Mouse (Mus musculus) embryo, embryonic 11.5 days (tissue): ENCODE measurements around the gene Iqch.

Experiments used
- DNase-seq: peaks from one replicate; pipeline ENCODE4 v3.0.0-alpha.2; 2012; ENCODE audit warnings: low read depth, low spot score

Iqch gene

DNA sequence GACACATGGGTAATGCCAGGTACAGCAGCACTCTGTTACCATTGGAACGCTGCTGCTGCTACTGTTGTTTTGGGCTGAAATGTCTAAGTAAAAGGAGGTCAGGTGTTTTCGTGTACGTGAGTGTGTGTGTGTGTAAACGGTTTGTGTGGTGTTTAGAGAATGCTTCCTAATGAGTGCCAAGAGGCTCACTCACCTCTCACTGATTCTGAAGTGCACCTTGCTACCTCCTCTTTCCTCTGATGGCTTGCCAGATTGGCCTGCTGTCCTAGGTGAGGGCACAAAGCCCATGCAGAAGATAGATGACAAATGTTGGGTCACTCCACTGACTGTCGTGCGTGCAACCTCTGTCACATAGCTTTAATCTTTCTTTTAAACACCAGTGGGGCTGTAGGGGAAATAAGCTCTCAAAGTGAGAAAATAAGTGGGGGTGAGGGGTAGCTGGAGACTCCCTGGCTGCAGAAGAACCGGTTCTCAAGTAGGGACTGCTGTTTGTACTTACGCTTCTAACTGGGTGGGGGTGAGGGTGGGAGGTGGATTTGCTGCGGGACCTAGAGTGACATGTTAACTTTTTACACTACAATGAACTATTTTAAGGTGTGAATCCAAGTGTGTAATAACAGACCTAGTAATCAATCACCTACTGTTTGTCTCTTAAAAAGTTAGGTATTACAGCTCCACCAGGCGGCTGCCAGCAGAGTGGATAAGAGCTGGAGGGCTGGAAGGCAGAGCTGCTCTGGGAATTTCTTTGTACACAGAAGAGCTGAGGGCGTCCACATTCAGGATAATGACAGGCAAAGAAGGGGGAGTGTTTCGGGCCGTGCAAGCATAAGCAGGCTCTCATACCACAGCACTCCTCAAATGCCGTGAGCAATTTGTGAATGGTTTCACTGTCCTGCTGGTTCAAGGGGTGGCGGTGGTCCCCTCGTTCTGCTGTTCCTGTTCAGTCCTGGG is 10.5 kb upstream of the Iqch start:
- no peak for DNase-seq

DNA sequence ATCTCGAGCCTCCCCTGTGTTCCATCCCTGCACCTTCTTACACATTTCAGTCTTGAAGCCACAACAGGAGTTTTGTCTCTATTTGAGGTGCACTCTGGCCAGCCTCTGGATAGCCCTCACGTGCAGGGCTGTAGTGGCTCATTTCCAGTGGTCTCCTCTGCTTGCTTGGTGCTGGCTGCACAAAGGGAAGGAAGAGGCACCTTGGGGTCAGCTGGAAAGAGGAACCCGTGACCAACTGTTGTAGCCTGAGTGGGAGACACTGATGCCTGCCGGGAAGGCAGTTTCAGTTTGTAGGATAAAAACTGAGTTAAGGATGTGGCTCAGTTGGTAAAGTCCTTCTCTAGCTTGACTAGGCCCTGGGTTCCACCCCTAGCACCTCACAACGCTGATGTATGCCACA is 9.7 kb upstream of the Iqch start:
- no peak for DNase-seq

DNA sequence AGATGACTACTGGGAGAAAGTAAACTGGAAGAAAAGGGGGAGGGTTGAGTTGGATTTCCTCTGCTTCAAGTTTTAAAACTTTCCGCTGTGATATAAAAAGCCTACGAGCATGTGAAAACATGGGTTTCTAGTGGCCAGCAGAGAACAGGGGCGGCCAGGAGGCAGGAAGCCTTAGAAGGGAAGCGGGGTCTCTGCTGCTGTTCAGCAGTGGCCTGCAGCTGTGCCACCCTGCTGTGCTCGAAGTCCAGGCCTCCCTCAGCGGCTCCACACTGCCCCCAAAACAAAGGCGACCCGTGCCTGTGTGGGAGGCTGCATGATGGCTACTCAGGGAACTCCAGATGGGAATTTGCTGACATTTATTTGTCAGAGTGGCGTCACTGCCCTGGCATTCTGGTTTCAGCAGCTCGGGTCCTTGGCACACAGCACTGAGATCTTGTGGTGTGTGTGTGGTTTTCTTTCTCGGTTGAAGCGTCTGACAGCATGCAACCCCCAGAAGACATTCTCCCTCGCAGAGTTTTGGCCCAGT is 8.6 kb upstream of the Iqch start:
- no peak for DNase-seq

DNA sequence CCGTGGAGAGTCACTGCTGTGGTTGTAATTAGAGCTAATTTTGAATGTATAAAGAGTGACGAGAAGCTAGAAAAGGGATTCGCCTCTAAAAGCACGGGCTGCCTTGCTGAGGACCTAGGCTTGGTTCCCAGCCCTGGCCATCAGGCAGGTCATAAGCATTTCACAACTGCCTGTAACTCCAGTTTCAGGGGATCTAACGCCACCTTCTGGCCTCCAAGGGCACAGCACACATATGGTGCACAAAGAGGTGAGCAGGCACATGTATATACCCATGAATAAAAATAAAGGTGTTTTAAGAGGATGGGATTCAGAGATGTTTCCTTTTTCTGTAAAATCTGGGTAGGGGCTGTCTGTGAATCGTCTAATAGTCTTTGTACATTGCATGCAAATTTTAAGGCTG is 7.9 kb upstream of the Iqch start:
- DNase-seq, result no peak

DNA sequence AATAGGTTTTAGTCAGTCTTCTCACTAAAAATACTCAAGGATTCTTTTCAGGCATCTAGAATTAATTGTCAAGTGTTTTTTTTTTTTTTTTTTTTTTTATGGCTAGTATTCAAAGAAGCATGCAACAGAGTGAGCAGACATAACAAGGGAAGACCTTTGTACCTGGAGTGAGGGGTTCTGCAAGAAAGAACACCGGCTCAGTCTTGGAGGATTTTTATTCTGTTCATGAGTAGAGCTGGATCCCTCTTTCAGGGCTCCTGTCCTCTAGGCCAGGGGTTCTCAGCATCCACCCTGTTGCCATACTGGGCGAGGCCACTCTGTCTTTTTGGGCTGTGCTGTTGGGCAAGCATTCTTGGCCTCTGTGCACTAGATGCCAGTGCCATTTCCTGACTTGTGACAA is 7.5 kb upstream of the Iqch start:
- DNase-seq, result no peak

DNA sequence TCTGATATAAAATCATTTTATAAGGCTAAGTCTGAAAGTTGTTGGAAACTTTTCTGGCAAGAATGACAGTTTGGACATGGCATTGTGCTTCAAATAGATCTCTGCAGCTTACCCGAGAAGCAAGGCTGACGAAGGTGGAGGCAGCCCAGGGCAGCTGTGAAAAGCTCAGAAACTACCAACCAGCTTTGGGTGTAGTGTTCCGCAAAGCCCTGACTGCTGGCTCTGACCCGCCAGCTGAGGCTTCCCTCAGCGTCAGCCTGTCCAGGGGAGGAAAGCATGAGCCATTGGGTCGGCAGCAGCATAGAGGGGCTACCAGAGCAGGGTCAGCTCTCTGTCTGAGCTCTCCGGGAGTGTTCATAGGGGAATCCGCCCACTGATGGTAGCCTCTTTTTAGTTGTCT is 7.0 kb upstream of the Iqch start:
- no peak for DNase-seq

DNA sequence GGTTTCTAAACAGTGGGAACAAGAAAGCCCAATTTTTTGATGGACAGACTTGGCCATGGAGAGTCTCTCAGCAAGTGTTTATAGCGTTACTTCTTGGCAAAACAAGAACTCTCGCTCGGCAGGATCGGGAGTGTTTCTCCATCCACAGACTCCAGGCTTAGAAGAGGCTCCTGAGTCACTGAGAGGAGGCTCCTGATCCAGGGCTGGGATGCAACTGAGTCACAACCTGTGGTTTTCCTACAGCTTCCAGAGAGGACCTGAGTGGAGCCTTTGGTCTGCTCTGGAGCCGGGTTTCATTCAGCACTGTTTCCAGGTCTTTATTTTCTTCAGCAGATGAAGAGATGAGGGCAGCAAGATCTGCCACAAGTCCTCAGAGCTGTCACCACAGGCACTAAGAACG is 5.7 kb upstream of the Iqch start:
- DNase-seq, result no peak

DNA sequence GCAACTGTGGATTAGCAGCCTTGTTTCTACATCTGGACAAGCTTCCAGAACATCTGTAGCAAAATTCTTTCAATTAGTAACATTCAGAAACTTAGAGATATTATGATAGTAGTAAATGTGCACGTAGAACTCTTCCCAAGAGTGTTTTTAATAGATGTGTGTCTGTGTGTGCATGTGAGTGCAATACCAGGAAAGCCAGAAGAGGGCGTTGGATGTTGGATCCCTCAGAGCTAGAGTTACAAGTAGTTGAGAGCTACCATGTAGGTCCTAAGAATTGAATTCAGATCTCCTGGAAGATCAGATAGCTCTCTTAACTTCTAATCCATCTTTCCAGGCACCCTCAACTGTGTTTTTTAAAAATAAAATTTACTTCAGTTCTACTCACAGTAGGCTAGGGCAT is 4.3 kb upstream of the Iqch start:
- DNase-seq, result no peak

DNA sequence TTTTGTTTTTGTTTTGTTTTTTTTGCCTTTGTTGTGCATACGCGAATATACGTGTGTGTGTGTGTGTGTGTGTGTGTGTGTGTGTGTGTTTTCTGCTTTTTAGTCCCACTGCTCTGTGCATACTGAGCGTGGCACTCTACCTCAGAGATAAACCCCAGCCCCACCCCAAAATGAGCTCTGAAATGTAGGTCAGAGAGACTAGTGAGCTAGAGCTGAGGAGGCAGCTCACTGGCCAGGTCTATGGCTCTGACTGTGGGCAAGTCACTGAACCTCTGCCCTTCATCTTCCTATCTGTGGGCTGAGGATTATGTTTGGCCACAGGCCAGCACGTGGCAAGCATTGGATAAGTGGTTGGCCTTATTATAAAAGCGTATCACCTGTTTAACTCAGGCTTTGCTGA is 1.6 kb upstream of the Iqch start:
- DNase-seq, result no peak

DNA sequence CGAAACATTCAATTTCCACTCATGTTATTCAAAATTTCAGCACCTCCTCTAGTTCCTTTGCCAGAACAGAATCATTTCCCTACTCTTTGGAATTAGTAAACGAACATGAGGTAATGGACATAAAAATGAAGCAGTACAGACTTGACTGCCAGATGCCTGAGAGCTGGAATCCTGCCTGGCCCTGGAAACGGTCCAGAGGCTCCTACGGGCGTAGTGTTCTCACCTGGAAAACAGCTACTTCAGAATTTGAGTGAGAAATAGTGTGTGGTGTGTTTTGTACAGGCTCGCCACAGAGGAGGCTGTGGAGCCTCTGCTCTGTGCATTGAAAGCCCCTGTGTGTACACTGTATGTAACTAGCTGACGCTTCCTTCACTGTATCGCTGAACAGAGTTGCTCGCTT is 5.6 kb downstream of the Iqch start:
- no peak for DNase-seq

DNA sequence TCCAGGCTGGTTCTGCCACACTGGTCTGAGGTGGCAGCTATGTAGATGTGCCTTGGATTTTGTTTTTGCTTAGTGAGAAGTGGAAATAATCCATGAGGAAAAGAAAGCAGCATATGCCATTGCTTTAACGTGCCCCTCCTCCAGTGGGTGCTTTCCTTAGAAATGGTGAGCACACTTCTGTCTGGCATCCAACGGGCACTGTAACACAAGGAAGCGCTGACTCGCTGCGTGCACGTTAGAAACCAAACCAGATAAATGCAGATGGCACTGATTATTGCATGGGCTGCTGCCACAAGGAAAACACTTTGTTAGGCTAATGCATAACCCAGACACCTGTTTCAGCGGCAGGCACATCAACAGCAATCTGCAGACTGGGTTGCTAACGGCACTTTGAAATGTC is 6.6 kb downstream of the Iqch start:
- DNase-seq, result no peak

DNA sequence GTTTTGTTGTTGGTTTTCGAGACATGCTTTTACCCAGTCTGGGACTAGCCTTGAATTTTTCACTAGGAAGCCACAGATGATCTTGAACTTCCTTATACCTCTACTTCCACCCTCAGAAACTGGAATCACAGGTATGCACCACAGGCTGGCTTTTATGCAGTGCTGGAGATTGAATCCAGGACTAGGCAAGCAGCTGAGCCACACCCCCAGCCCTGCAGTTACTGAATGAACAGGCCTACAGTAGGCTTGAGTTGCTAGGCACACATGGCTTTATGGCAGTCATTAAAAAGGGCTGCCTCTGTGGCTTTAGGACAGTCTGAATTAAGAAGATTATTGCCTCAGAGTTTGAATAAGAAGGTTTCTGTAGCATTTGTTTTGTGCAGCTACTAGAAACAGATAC is 7.3 kb downstream of the Iqch start:
- no peak for DNase-seq

DNA sequence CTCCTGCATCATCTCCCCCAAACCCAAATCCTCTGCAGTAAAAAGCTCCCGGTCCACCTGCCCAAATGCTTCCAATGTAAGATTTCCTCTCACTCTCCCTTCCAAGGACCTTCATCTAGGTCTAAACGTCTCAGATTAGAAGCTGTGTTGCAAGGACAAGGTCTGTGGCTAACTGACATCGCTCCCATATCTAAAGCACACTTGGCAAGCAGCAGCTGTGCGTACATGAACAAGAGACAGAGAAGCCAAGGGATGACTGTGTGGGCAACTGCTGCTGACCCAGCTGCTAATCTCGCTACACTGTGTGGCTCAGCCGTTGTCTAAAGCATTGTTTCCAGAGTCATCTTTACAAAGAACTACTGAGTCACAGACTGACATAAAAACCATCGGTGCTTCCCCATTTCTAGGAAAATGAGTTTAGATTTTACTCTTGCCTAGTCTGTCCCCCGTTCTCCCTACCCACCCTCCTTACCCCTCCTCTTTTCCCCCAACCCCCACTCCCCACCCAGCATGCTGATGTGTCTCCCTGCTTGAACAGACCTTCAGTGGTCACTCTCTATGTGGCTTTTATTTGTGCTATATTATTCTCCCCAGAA is 10.5 kb downstream of the Iqch start:
- DNase-seq, result no peak

DNA sequence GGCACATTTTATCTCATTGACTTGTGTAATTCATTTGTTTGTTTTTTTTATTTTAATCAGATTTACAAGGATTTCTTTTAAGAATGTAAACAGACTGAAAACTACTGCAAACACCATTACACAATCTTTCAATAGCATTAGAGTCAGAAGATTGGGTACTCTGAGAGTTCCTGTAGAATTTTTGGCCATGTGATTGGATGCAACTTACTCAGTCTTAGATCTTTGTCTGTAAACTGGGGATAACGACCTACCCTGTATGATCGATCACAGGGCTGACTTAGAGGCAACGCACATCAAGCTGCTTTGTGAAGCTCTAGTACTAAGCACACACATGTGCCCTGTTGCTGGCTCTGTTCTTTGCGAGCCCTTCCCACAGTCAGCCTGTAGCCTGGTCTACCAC is 11.7 kb downstream of the Iqch start:
- DNase-seq, result no peak

DNA sequence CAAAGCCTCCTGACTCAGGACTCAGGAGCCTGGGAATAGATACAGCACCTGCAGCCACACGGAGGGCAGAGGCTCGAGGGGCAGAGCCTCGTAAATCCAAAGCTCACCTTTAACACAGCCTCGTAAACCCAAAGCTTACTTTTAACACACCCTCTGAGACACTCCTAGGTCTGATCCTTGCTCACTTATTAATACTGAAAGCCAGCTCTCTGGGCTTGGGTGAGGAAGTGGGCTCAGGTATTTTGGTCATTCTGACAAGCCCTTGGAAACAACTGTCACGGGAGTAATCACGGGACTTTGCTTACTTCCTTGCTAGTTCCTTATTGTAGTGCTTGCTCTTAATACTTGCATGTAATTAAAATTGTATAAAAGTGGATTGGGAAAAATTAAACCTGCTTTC is 13.1 kb downstream of the Iqch start:
- DNase-seq, result no peak

DNA sequence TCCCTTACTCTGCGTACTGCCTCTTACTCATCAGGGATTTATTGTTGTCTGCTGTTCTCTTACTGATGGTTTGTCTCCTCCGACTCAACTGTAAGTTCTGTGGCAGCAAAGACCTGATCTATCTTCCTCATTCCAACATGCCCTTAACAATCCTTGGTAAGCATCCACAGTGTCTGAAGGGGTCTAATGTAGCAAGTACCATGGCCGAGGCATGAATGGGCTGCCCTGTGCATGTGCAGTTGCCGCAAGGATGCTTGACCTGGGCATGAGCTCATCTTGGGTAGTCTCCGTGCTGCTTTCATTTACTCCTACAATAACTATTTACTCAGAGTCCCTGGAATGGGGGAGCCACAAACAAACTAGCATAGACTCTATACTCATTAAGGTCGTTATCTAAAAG is 17.0 kb downstream of the Iqch start:
- DNase-seq, result no peak

DNA sequence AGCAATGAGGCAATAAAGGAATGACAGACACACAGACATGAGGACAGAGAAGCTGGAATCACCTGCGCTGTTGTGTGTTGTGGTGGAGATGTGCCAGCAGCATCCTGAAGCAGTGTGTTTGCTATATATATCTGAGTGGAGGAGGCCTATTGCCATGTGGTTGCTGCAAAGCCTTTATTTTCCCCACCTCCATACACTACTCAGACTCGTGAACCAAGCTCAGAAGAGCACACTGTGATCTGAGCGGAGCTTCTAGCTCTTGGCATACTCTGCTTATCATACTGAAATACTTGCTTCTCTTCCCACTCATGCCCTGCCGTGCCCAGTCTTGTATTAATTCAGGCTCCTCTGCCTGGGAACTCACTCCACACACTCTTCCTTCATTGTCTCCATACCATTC is 20.5 kb downstream of the Iqch start:
- no peak for DNase-seq

DNA sequence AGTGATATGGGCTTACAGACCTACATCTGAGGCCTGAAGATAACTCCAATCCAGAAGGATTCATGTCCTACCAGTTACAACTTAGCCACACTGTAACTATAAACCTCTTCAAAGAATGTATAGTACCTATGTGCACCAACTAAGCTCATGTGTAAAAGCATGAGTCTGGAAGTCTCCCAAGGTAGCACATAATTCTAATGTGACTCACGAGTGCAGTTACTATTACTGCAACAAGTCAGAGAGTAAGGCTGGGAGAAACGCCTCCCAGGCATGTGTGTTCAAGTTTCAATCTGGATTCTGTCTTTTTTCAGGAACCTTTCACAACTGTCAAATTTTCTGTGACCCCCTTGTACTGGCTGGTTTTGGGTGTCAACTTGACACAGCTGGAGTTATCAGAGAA is 22.2 kb downstream of the Iqch start:
- no peak for DNase-seq

DNA sequence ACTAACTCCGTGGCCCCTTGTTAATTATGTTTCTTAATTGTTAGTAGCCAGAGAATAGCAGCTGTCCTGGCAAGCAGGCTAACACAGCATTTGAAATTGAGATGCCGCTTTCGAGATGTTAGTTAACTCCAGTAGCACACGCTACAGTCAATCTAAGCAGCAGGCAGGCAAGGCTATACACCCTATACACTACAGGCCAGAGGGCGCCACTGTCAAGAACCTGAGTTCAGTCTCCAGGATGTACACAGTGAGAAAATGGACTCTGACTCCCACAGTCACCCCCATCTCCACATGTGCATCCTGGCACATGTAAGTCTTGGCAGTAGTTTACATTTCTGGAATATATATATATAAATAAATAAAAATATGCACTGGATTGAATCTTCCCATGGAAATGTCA is 22.6 kb downstream of the Iqch start:
- DNase-seq, result no peak

DNA sequence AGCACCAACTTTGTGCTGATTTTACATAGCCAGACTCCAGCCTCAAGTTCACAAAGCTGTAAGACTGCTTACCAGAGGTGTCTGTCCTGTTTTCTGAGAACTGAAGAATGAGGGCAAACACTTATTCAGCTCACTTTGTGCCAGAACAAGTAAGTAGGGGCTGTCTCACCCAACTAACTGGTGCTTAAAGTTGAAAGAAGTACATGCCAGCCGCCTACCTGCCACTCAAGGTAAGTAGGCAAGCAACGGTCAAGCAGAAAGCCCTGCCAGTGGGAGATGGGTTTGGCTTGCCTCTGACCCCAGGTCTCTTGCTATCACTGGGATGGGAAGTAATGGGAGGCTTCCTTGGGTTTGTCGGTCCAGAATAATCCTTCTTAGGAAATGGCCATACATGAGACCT is 24.8 kb downstream of the Iqch start:
- DNase-seq, result no peak

DNA sequence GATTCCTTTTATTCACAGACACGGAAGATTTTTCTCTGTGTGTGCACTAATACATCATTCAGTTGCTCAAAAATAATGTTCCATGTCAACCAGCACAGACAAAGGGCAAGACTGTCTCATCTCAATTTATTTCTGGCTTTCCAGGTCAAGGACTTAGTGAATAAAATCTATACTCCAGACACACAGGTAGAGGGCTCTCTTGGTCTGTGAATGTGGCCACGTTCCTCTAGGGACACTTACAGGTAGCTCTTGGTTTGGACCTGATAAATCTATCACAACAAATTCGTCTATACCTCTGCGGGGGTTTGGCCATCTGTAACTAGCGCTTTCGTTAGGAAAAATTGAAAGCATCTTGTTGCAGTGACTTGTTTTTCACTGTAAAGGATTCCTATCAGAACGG is 29.4 kb downstream of the Iqch start:
- no peak for DNase-seq

DNA sequence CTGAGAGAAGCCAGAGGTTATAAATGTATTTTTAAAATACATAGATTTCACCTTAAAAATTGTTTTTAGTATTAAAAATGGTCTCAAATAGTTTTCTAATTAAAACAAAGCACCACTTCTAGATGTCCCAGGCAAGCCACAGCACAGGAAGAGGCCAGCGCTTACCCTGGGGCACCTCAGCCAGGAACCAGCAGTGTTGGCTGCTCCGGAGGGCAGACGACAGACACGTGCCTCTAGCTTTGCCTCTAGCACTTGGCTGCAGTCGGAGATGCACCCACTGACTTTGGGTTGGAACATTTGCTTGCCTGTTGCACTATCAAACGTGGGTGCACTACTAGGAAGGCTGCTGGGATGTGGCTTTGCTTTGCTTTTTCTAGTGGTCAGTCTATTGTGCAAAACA is 30.4 kb downstream of the Iqch start:
- DNase-seq, result no peak

DNA sequence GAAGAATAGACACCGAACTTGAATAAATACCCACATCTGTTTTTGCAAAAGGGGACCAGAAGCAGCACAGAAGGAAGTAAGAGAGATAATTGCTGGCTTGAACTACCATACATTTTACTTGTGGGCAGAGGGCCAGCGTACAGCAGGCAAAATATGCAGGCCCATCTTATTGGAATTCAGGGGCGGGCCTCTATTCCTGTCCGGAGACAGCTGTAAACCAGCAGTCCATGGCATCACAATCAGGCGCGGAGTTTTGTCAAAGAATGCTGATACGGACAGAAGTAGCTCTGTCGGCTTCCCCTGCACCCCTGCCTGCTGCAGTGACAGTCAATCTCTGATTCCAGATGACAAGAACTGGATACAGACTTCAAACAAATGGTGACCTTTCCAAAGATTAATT is 33.5 kb downstream of the Iqch start:
- no peak for DNase-seq
